Mouse (Mus musculus) hindlimb bud, embryonic 11.5 days (tissue): ENCODE data around the gene Clba1.

Experiments used
- DNase-seq: peaks from one replicate; pipeline ENCODE4 v3.0.0-alpha.2; 2012; ENCODE audit warnings: low read depth, low spot score; ENCODE audit errors: extremely low spot score

The Clba1 gene

DNA sequence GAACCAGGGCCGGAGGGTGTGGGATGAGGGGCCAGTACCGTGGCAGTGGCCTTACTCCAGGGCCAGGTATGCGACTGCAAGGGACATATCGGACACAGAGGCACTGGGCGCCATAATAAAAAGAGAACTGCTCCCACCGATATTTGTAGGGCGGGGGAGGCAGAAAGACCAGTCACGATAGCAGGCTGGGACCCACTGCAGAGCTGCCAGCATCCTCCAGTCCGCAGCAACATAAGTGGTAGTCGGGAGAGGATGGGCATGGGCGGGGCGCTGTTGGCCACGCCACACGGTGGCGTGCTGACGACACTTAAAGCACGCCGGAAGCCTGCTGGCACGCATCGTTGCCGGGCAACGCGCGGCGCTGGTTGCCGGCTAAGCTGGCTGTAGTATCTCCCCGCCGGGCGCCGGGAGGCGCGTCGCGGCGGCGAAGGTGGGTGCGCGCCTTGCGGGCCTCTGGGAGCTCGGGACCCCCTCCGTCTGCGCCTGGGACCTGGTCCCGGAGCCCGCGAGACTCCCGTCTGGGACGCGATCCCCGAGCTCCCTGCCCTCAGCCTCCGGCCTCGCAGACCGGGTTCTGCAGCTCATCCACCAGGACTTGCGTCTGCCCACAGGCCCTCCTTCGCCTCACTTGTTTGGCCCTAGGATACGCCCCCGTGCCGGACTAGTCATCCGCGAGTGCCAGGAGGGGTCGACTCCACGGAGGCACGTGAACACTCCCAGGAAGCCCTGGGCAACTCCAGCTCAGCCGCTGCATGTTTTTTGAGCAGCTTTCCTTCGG is at the start of gene Clba1:
Gene Clba1 (plus strand): TSS at position 351 of the 778 bp plus-strand sequence.
- DNase-seq: peak; percentile 73

- DNase-seq: no peak
Observed at GRCm38 (mm10) chr12:112759471-112759870, 49.3 kb upstream of the Clba1 start.

- DNase-seq: no peak
Observed at GRCm38 (mm10) chr12:112760154-112760926, 48.4 kb upstream of the Clba1 start, which contains the start of gene Pld4. TSS of gene Pld4 (plus strand) at chr12:112760655.

GRCm38 (mm10) chr12:112761411-112761810 is 47.3 kb upstream of the Clba1 start:
- no peak for DNase-seq

DNA sequence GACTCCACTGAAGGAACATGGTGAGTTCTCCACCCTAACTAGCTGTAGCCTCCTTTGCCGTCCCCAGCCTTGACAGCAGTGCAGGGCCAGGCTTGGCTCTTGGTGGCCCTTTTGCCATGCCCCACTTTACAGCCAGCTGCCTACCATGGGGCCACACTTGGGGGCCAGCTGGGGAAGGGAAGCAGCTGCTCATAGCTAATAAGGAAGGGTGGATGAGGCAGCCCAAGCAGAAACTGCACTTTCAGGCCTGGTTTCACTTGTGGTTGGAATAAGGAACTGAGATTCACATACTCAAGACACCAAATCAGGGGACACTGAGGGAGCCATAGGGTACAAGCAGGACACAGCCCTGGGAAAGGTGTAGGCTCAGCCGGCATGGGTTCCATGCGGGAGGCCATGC is 46.7 kb upstream of the Clba1 start:
- no peak for DNase-seq

DNA sequence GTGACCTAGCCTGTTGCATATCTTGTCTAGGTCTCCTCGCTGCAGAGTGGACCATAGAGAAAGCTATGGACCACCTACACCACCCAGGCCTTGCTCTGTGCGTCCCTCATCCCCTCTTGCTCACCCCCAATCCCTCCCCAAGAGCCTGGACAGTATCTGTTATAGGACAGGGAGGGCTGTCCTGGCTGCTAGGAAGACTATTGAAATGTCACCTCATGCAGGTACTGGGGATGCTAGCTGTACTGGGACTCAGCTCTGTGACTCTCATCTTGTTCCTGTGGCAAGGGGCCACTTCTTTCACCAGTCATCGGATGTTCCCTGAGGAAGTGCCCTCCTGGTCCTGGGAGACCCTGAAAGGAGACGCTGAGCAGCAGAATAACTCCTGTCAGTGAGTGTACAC is 45.6 kb upstream of the Clba1 start:
- DNase-seq: no peak

GRCm38 (mm10) chr12:112764141-112764540 is 44.6 kb upstream of the Clba1 start:
- no peak for DNase-seq

GRCm38 (mm10) chr12:112764991-112765390 is 43.7 kb upstream of the Clba1 start:
- DNase-seq: no peak

GRCm38 (mm10) chr12:112766586-112766985 is 42.2 kb upstream of the Clba1 start:
- no peak for DNase-seq

DNA sequence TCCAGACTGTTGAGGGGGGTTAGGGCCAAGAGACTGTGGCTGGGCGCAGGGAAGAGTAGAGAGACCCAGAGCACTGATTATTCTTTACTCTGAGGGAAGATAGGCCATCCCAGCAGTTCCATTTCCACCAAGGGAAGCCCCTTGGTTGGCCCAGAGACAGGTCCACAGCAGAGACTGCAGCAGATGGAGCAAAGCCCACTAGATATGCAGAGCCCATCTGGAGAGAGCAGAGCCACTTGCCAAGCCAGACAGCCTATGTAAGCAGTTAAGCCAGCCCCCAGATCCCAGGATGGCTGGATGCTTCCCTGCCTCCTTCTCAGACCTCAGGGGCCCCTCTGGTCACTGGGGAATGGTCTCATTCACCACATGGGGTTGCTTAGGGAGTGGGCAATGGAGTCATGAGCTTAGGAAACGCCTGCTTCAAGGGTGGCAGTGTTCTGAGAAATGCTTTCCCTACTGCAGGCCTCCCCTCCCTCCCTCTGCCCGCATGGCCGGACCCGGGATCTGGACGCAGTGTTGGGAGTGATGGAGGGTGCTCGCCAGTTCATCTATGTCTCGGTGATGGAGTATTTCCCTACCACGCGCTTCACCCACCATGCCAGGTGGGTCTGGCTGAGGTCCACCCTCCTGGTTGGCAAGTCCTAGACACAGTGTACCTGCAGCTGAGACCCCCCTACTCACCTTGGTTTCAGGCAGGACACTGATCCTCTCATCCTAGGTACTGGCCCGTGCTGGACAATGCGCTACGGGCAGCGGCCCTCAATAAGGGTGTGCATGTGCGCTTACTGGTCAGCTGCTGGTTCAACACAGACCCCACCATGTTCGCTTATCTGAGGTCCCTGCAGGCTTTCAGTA is 41.5 kb upstream of the Clba1 start:
- DNase-seq: no peak

- DNase-seq: no peak
Observed at GRCm38 (mm10) chr12:112768166-112768565, 40.6 kb upstream of the Clba1 start.

- DNase-seq: no peak
Observed at GRCm38 (mm10) chr12:112769031-112769430, 39.7 kb upstream of the Clba1 start.

GRCm38 (mm10) chr12:112769751-112770150 is 39.0 kb upstream of the Clba1 start:
- no peak for DNase-seq

- DNase-seq: no peak
Observed at GRCm38 (mm10) chr12:112770396-112770795, 38.3 kb upstream of the Clba1 start.

DNA sequence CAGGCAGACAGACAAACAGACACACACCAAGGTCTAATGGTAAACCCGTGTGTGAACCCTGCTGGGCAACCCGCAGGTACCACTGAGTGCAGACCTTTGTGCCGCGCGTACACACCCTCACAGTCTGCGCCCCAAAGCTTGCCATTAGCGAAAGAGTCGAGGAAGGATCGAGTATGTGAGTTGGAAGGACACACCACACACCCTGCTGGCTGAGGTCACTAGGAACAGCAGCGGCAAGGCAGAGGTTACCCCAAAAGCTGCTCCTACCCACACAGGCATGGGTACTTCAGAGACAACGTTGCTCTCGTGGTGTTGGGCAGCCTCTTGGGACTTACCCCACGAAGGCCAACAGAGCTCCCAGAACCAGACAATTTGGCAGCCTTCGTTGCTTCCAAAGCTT is 36.4 kb upstream of the Clba1 start:
- DNase-seq: no peak

DNA sequence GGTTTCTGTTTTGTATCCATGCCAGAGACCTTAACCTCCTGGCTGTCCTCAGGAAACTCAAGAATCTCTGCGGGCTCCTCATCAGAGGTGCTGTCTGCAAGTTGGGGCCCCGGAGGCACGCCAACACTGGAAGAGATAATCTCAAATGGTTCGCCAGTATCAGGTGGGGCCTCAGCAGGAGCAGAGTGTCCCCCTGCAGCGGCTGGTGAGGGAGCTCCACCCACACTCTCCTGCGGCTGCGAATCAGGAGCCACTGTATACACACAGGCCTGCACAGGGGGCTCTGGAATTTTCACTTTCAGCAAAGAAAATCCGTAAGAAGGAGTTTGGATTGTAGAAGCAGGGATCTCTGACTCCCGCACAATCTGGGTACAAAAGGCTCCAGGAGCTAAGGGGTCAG is 35.4 kb upstream of the Clba1 start:
- DNase-seq: no peak

DNA sequence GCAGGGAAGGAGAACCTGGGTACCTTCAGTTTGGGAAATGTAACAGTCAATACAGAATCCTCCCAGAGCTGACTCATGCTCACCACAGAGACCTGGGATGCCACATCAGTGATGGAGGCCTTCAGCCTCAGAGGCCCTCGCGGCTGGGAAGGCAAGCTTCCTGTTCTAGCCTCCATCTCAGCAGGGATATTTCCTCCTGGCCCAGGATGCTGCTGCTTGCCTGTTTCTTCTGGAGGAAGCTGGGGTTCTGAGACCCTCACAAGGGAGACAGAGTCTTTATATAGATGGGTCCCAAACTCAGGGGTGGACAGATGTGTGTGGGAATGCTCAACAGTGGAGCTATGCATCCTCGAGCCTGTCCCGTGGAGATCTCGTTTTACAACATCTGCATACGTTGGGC is 34.7 kb upstream of the Clba1 start:
- DNase-seq: no peak

- no peak for DNase-seq
Observed at GRCm38 (mm10) chr12:112774481-112774880, 34.3 kb upstream of the Clba1 start.

DNA sequence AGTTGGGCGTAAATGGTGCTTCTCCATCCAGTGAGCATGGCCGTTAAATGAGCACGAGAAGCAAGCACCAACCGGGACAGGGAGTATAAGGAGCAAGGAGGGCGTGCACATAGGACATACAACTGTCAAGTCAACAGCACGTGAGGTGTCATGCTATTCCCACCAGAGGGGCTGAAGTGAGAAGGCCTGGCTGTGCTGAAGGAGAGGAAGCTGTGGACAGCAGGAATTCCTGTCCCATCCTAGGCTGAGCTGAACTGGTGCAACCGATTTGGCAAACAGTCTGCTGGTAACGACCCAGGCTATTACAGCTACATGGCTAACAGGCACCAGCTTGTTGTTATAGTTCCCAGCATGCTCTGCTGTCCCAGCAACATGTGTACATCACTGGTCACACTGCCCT is 17.7 kb upstream of the Clba1 start:
- DNase-seq: no peak

DNA sequence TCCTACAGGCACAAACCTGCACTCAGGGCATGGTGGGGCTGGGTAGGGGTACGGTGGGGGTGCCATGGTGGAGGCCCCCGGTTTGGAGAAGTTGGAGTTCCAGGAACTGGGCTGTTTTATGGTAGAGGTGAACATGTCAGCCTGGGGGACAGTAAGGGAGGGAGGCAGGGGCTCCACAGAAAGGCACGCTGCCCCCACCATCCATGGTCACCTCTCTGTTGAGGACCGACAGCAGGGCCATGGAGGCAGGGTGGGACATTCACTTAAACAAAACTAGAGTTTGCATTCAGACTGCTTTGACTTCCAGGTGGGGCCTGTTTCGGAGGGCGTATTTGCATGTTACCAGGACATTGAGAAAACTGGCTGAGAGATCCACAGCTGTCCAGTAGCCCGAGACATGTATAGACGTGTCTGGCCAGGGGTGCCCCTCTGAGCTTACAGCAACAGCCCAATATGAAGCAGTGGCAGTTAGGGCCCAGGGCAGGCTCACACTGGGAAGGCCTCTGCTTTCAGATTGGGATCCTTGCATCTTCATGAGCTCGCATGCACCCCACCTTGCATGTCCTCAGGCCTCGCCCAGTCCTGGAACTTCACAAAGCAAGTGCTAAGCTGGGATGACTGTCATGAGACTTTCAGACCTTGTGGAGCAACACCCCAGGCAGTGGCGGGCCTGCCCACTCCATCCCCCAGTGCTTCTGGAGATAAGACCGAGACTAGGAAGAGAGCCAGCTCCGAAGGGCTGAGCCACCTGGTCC is 15.0 kb upstream of the Clba1 start:
- DNase-seq: no peak
